Comparison of ENCODE assay signal across 9 mouse cellular contexts in genomic region chr17:27558845-27559244, GRCm38 (mm10). TPM values are rescaled to one million over a fixed set of nuclear protein-coding genes. Genes with fewer than 3 reads are reported as not detected.
DNase-seq lines count a peak whose midpoint lies in the region; ATAC-seq lines count a peak whose summit lies in the region.
"Had no signal": no experiment of that assay in that cellular context is flagged by ENCODE, and none has a peak within 500 bp of the region (broad histone marks: within the 10 kb centered on the region; RNA-seq: fewer than 3 reads in every experiment).

No protein-coding gene starts in this region.

- H3K4me1 ChIP-seq in kidney, embryonic 14.5 days (ENCODE audit: control insufficient read depth, insufficient read depth, low read length), result peaks cover 25% of the 10 kb centered on the region
- peaks cover 75% of the 10 kb centered on the region for H3K4me1 ChIP-seq in embryonic facial prominence, embryonic 10.5 days
- H3K4me1 ChIP-seq in intestine, embryonic 14.5 days (replicated peaks; ENCODE audit: control insufficient read depth, insufficient read depth, low read length), result peaks cover 23% of the 10 kb centered on the region
- peaks cover 43% of the 10 kb centered on the region for H3K4me1 ChIP-seq in neural tube, embryonic 12.5 days

- no peak for DNase-seq in kidney, postnatal 4 days
- no peak for DNase-seq in embryonic facial prominence, embryonic 10.5 days (ENCODE audit: low spot score)
- no peak for DNase-seq in intestine, embryonic 14.5 days (ENCODE audit: low spot score)
- no peak for DNase-seq in frontal cortex, postnatal 25 days (ENCODE audit: low spot score in 2 of 2)
- DNase-seq in layer of hippocampus, postnatal 10 days (ENCODE audit: low spot score in 2 of 2), result no peak
- no peak for DNase-seq in natural killer cell, adult 2 months (ENCODE audit: low spot score in 2 of 2)
- DNase-seq: right cerebral cortex, postnatal 4 days had no signal

- H3K9me3 ChIP-seq in kidney, embryonic 14.5 days (ENCODE audit: control insufficient read depth, low read length), result no peaks in the 10 kb centered on the region
- H3K9me3 ChIP-seq in embryonic facial prominence, embryonic 10.5 days, result no peaks in the 10 kb centered on the region
- no peaks in the 10 kb centered on the region for H3K9me3 ChIP-seq in intestine, embryonic 14.5 days (ENCODE audit: control insufficient read depth, low read length)
- no peaks in the 10 kb centered on the region for H3K9me3 ChIP-seq in neural tube, embryonic 12.5 days

- peak overlapping the region; percentile 84 for H3K4me2 ChIP-seq in kidney, embryonic 14.5 days (replicated peaks; ENCODE audit: low read depth, low read length)
- peak overlapping the region; percentile 69 for H3K4me2 ChIP-seq in intestine, embryonic 14.5 days (ENCODE audit: low read length)
- H3K4me2 ChIP-seq in neural tube, embryonic 12.5 days (replicated peaks), result peak overlapping the region; percentile 92

- H3K36me3 ChIP-seq in kidney, embryonic 14.5 days (ENCODE audit: control insufficient read depth, insufficient read depth, low read length), result peaks cover 21% of the 10 kb centered on the region; the same call in 1 of the 2 replicates
- peaks cover 38% of the 10 kb centered on the region for H3K36me3 ChIP-seq in embryonic facial prominence, embryonic 10.5 days (replicated peaks)
- peaks cover 17% of the 10 kb centered on the region; the same call in 1 of the 2 replicates for H3K36me3 ChIP-seq in intestine, embryonic 14.5 days (ENCODE audit: control insufficient read depth, insufficient read depth, low read length)
- H3K36me3 ChIP-seq in neural tube, embryonic 12.5 days, result peaks cover 16% of the 10 kb centered on the region

- 16% methylated on average over 5 of the region's 5 CpGs for WGBS in kidney, embryonic 14.5 days
- 9% methylated on average over 5 of the region's 5 CpGs for WGBS in embryonic facial prominence, embryonic 10.5 days
- 12% methylated on average over 5 of the region's 5 CpGs for WGBS in intestine, embryonic 14.5 days
- 10% methylated on average over 5 of the region's 5 CpGs for WGBS in neural tube, embryonic 12.5 days

- H3K4me3 ChIP-seq in kidney, embryonic 14.5 days (ENCODE audit: low read length), result peak overlapping the region; percentile 80; the same call in 1 of the 2 replicates
- H3K4me3 ChIP-seq in embryonic facial prominence, embryonic 10.5 days, result peak overlapping the region; percentile 97
- peak overlapping the region; percentile 58 for H3K4me3 ChIP-seq in intestine, embryonic 14.5 days (ENCODE audit: low read depth, low read length)
- H3K4me3 ChIP-seq in neural tube, embryonic 12.5 days, result no peak overlapping the region; the same call in 1 of the 2 replicates

- ATAC-seq in kidney, embryonic 14.5 days (ENCODE audit: low FRiP score, low TSS enrichment), result no peak
- no peak for ATAC-seq in intestine, embryonic 14.5 days (replicated peaks; ENCODE audit: low FRiP score, low TSS enrichment, low read depth)
- no peak for ATAC-seq in neural tube, embryonic 12.5 days (ENCODE audit: low FRiP score, low read depth)

- no peaks in the 10 kb centered on the region for H3K27me3 ChIP-seq in kidney, embryonic 14.5 days (ENCODE audit: control insufficient read depth, insufficient read depth, low read length)
- H3K27me3 ChIP-seq in embryonic facial prominence, embryonic 10.5 days (replicated peaks; ENCODE audit: low read depth, poor library complexity, severe bottlenecking), result no peaks in the 10 kb centered on the region
- no peaks in the 10 kb centered on the region for H3K27me3 ChIP-seq in intestine, embryonic 14.5 days (replicated peaks; ENCODE audit: control insufficient read depth, insufficient read depth, low read length)
- H3K27me3 ChIP-seq in neural tube, embryonic 12.5 days (replicated peaks), result no peaks in the 10 kb centered on the region

- peak overlapping the region; percentile 31; the same call in 1 of the 2 replicates for H3K9ac ChIP-seq in kidney, embryonic 14.5 days (ENCODE audit: low read depth, low read length)
- H3K9ac ChIP-seq in intestine, embryonic 14.5 days (ENCODE audit: low read length), result no peak overlapping the region
- no peak overlapping the region for H3K9ac ChIP-seq in neural tube, embryonic 12.5 days

- no peak overlapping the region for H3K27ac ChIP-seq in kidney, embryonic 14.5 days (ENCODE audit: low read depth, low read length)
- H3K27ac ChIP-seq in embryonic facial prominence, embryonic 10.5 days (replicated peaks), result peak overlapping the region; percentile 48
- H3K27ac ChIP-seq in intestine, embryonic 14.5 days (ENCODE audit: low read depth), result no peak overlapping the region
- no peak overlapping the region for H3K27ac ChIP-seq in neural tube, embryonic 12.5 days

RNA-seq across cellular contexts. Expression of gene Hmga1, which starts 2.5 kb away (rescaled TPM):
- polyA plus RNA-seq in kidney, embryonic 14.5 days (2014; fragmentation: Nextera tagmentation; extraction: Ambion mirVana), result 351 and 355 TPM in 2 replicates
- 819 and 896 TPM in 2 replicates for polyA plus RNA-seq in embryonic facial prominence, embryonic 10.5 days (2016; fragmentation: Nextera tagmentation; extraction: Ambion mirVana)
- 384 and 389 TPM in 2 replicates for polyA plus RNA-seq in intestine, embryonic 14.5 days (2014; fragmentation: Nextera tagmentation; extraction: Ambion mirVana)
- 196 and 214 TPM in 2 replicates for polyA plus RNA-seq in neural tube, embryonic 12.5 days (2016; fragmentation: Nextera tagmentation; extraction: Ambion mirVana)
- 10 to 100 TPM; 35.1 to 35.6 TPM for total RNA-seq in layer of hippocampus, postnatal 10 days (2021)

RNA-seq across cellular contexts. Expression of gene AI413582, which starts 6.7 kb away (rescaled TPM):
- polyA plus RNA-seq in kidney, embryonic 14.5 days (2014; fragmentation: Nextera tagmentation; extraction: Ambion mirVana), result 17.4 and 22.3 TPM in 2 replicates
- polyA plus RNA-seq in embryonic facial prominence, embryonic 10.5 days (2016; fragmentation: Nextera tagmentation; extraction: Ambion mirVana), result 12.1 and 15.9 TPM in 2 replicates
- 37.1 and 37.4 TPM in 2 replicates for polyA plus RNA-seq in intestine, embryonic 14.5 days (2014; fragmentation: Nextera tagmentation; extraction: Ambion mirVana)
- polyA plus RNA-seq in neural tube, embryonic 12.5 days (2016; fragmentation: Nextera tagmentation; extraction: Ambion mirVana), result 25.0 and 30.9 TPM in 2 replicates
- total RNA-seq in layer of hippocampus, postnatal 10 days (2021), result 10 to 100 TPM; 61.4 to 72.2 TPM

RNA-seq across cellular contexts. Expression of gene Grm4, which starts 37.6 kb away (rescaled TPM):
- polyA plus RNA-seq in kidney, embryonic 14.5 days (2014; fragmentation: Nextera tagmentation; extraction: Ambion mirVana), result 0.50 and 1.6 TPM in 2 replicates
- polyA plus RNA-seq in embryonic facial prominence, embryonic 10.5 days (2016; fragmentation: Nextera tagmentation; extraction: Ambion mirVana), result 0.96 and 1.3 TPM in 2 replicates
- 0.20 and 0.22 TPM in 2 replicates for polyA plus RNA-seq in intestine, embryonic 14.5 days (2014; fragmentation: Nextera tagmentation; extraction: Ambion mirVana)
- polyA plus RNA-seq in neural tube, embryonic 12.5 days (2016; fragmentation: Nextera tagmentation; extraction: Ambion mirVana), result 2.7 and 3.4 TPM in 2 replicates
- 10 to 100 TPM; 12.2 to 16.1 TPM for total RNA-seq in layer of hippocampus, postnatal 10 days (2021)
